Mouse (Mus musculus) erythroblast, embryonic 14.5 days (primary cell): ENCODE data around the gene Ptprs. TPM values are rescaled to one million over a fixed set of nuclear protein-coding genes. Genes with fewer than 3 reads are reported as not detected.

Source experiments
- H3K27me3 ChIP-seq: 2 replicates; pipeline ENCODE4 v1.6.1; 2012; ENCODE audit warnings: inconsistent platforms; ENCODE audit not compliant: control insufficient read depth
- H3K36me3 ChIP-seq: 2 replicates; pipeline ENCODE4 v1.6.1; 2012; ENCODE audit warnings: mild to moderate bottlenecking, inconsistent platforms; ENCODE audit not compliant: control insufficient read depth
- H3K4me1 ChIP-seq: 2 replicates; pipeline ENCODE4 v1.6.1; 2012; ENCODE audit warnings: inconsistent platforms; ENCODE audit not compliant: control insufficient read depth
- H3K4me3 ChIP-seq: replicated peaks from 2 replicates; pipeline ENCODE3; 2012; ENCODE audit warnings: moderate library complexity, mild to moderate bottlenecking, inconsistent platforms
- H3K9me3 ChIP-seq: 2 replicates; pipeline ENCODE4 v1.6.1; 2012; ENCODE audit warnings: low read length, inconsistent platforms, mixed read lengths; ENCODE audit not compliant: control insufficient read depth
- GATA1 ChIP-seq: IDR thresholded peaks from 2 replicates; pipeline ENCODE4 v1.6.1; 2012; ENCODE audit warnings: low read length, inconsistent platforms, mixed read lengths
- TAL1 ChIP-seq: IDR thresholded peaks from 3 replicates; pipeline ENCODE4 v1.6.1; 2012; ENCODE audit warnings: low read length, inconsistent platforms, mixed read lengths
- polyA plus RNA-seq: library from polyadenylated mRNA; stranded (reverse); fragments of >175 nt; gene quantifications from 2 replicates; pipeline ENCODE4 v1.2.3, GENCODE M21; 2012

Ptprs gene
- polyA plus RNA-seq, 1 experiment = 0.44 TPM

GRCm38 (mm10) chr17:56387612-56388011 lies 88.7 kb downstream of the Ptprs start:
- Histone ChIP-seq H3K4me1 (no peaks in the 10 kb centered on the region), H3K27me3 (no peaks in the 10 kb centered on the region), H3K36me3 (peaks cover 77% of the 10 kb centered on the region)

GRCm38 (mm10) chr17:56384903-56385302 lies 91.4 kb downstream of the Ptprs start:
- no peaks in the 10 kb centered on the region for H3K9me3 ChIP-seq
- peaks cover 71% of the 10 kb centered on the region for H3K36me3 ChIP-seq
- TF ChIP-seq TAL1 (no peak), GATA1 (no peak)
- no peaks in the 10 kb centered on the region for H3K27me3 ChIP-seq
- no peak overlapping the region for H3K4me3 ChIP-seq
- no peaks in the 10 kb centered on the region for H3K4me1 ChIP-seq

More at GRCm38 (mm10) chr17:56387612-56388011, 88.7 kb downstream of the Ptprs start:
- Histone ChIP-seq H3K4me3 (no peak overlapping the region), H3K9me3 (no peaks in the 10 kb centered on the region)
- TF ChIP-seq TAL1 (no peak), GATA1 (no peak)

DNA sequence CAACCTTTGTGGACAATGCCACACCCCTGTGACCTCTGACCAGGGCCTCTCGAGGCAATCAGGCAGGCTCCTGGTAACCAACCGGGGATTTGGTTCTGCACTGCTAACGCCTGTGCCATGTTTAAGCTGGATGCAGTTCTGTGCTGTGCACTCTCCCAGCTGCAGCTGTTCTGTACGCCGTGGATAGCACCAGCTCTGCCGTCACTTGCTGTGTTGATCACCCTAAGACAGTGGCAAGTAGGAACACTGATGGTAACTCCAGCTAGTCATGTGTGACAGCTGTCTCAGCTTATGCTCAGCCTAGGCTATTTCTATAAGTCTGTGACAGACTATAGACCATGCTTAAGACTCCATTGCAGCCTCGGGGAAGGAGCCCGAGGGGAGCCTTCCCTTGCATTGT lies 93.3 kb downstream of the Ptprs start:
- no peaks in the 10 kb centered on the region for H3K27me3 ChIP-seq
- H3K4me3 ChIP-seq = no peak overlapping the region
- no peaks in the 10 kb centered on the region for H3K4me1 ChIP-seq
- H3K36me3 ChIP-seq = peaks cover 67% of the 10 kb centered on the region
- H3K9me3 ChIP-seq = no peaks in the 10 kb centered on the region
- TF ChIP-seq GATA1 (no peak), TAL1 (no peak)

GRCm38 (mm10) chr17:56381183-56381582 lies 95.1 kb downstream of the Ptprs start:
- Histone ChIP-seq H3K4me1 (no peaks in the 10 kb centered on the region), H3K4me3 (no peak overlapping the region), H3K9me3 (no peaks in the 10 kb centered on the region), H3K36me3 (peaks cover 67% of the 10 kb centered on the region), H3K27me3 (no peaks in the 10 kb centered on the region)
- TF ChIP-seq GATA1 (no peak), TAL1 (no peak)

DNA sequence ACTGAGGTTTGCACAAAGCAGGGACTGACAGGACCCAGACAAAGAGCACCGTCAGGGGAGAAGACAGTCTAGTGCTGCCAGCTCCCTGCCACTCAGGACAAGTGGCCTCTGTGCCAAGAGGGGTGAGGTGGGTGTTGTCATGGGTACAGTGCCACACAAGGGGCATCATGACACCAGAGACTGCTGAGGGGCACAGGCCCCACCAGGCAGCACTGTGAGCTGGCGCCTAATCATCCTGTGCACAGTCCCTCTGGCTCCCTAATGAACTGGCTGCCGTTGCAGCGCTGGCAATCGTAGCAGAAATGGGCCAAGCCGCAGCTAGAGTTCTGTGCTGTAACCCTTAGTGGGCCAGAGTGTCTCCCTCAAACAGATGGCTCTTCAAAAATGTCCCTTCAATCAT lies 96.0 kb downstream of the Ptprs start:
- peaks cover 62% of the 10 kb centered on the region for H3K36me3 ChIP-seq
- no peaks in the 10 kb centered on the region for H3K9me3 ChIP-seq
- no peaks in the 10 kb centered on the region for H3K4me1 ChIP-seq
- no peaks in the 10 kb centered on the region for H3K27me3 ChIP-seq
- H3K4me3 ChIP-seq = no peak overlapping the region
- no peak for TF ChIP-seq TAL1
- no peak for TF ChIP-seq GATA1

DNA sequence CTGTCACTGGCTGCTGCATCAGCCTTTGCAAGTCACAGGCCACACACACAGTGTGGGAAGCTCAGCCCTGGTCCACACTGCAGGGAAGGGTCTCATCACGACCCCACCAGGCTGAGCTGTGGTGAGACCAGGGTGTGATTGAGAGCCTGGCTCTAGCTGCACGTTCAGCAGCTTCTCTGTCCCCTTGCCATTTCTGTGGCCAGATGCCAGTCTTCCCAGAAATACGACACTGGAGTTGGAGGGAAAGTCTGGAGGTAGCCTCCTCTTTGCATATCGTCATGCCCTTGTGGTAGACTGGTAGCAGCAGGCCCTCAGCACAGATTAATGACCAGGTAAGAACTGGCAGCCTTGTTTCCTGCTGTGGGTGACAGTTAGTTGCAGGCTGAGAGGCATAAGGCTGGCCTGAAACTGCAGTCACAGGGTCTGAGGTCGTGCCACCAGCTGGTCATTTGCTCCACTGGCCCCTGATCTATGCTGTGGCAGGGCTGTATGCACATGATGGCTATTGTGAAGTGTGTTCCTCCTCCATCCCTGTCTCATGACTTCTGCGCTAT lies 96.9 kb downstream of the Ptprs start:
- TF ChIP-seq TAL1 (no peak), GATA1 (no peak)
- H3K27me3 ChIP-seq = no peaks in the 10 kb centered on the region
- no peak overlapping the region for H3K4me3 ChIP-seq
- H3K4me1 ChIP-seq = no peaks in the 10 kb centered on the region
- peaks cover 58% of the 10 kb centered on the region for H3K36me3 ChIP-seq
- no peaks in the 10 kb centered on the region for H3K9me3 ChIP-seq

GRCm38 (mm10) chr17:56374851-56375250 lies 101.4 kb downstream of the Ptprs start:
- no peaks in the 10 kb centered on the region for H3K27me3 ChIP-seq
- H3K9me3 ChIP-seq = no peaks in the 10 kb centered on the region
- no peaks in the 10 kb centered on the region for H3K4me1 ChIP-seq
- TF ChIP-seq TAL1 = no peak
- TF ChIP-seq GATA1 = no peak
- peaks cover 51% of the 10 kb centered on the region for H3K36me3 ChIP-seq
- H3K4me3 ChIP-seq = no peak overlapping the region

- Histone ChIP-seq H3K27me3 (no peaks in the 10 kb centered on the region), H3K36me3 (peaks cover 43% of the 10 kb centered on the region), H3K4me1 (no peaks in the 10 kb centered on the region), H3K4me3 (no peak overlapping the region), H3K9me3 (no peaks in the 10 kb centered on the region)
- TF ChIP-seq GATA1 (no peak), TAL1 (no peak)
These were observed 102.9 kb downstream of the Ptprs start for GRCm38 (mm10) chr17:56373136-56374034.

- TF ChIP-seq GATA1 (no peak), TAL1 (no peak)
- no peaks in the 10 kb centered on the region for H3K27me3 ChIP-seq
- no peaks in the 10 kb centered on the region for H3K9me3 ChIP-seq
- H3K36me3 ChIP-seq = peaks cover 44% of the 10 kb centered on the region
- H3K4me3 ChIP-seq = no peak overlapping the region
- no peaks in the 10 kb centered on the region; the same call in 1 of the 2 replicates for H3K4me1 ChIP-seq
These were observed 104.2 kb downstream of the Ptprs start for GRCm38 (mm10) chr17:56372109-56372508.
